ENCODE assay signal across 32 mouse cellular contexts in the genomic region with DNA sequence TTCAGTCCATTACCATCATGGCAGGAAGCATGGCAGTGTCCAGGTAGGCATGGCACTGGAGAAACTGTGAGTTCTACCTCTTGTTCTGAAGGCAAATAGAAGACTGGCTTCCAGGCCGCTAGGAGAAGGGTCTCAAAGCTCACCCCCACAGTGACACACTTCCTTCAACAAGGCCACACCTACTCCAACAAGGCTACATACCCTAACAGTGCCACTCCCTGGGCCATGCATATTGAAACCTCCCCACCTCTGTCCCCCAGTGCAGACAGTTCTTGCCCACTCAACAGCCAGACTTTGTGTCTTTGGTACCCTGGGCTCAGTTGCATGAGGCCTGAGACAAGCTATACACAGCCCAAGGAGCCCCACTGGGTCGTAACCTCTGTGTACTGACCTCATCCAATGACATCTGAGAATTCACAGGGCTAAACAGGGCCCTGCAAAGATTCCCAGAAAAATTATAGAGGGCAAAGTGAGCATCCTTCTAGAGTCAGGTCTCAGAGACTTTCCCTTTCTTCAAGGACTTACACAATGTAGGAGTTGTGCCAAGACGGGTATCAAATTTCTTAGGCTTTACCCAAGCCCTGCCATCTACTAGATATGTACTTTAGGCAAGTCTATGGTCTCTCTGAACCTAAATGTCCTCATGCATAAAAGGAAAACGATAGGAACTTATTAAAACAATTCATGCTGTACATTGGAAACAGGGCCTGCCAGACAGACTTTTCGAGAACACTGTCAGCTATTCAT. TPM values are rescaled to one million over a fixed set of nuclear protein-coding genes. Genes with fewer than 3 reads are reported as not detected.
DNase-seq lines count a peak whose midpoint lies in the region; ATAC-seq and TF ChIP-seq lines count a peak whose summit lies in the region.
"Had no signal": no experiment of that assay in that cellular context is flagged by ENCODE, and none has a peak within 500 bp of the region (broad histone marks: within the 10 kb centered on the region; RNA-seq: fewer than 3 reads in every experiment).

No protein-coding gene starts in this region.

- no peaks in the 10 kb centered on the region for H3K27me3 ChIP-seq in lung, embryonic 16.5 days (ENCODE audit: control insufficient read depth, insufficient read depth, low read depth, low read length)
- H3K27me3 ChIP-seq in E14TG2a.4 (ENCODE audit: insufficient read depth, low read length): no peaks in the 10 kb centered on the region
- H3K27me3 ChIP-seq in MEL (ENCODE audit: control insufficient read depth in 1 of 2, insufficient read depth in 2 of 2, low read length in 2 of 2): no peaks in the 10 kb centered on the region
- H3K27me3 ChIP-seq in liver, embryonic 15.5 days: no peaks in the 10 kb centered on the region
- H3K27me3 ChIP-seq: forebrain, embryonic 13.5 days; kidney, embryonic 15.5 days; limb, embryonic 12.5 days; neural tube, embryonic 12.5 days; Patski had no signal

- H3K79me2 ChIP-seq in MEL (ENCODE audit: control insufficient read depth, insufficient read depth, low read length, poor library complexity): no peaks in the 10 kb centered on the region

- no peaks in the 10 kb centered on the region for H3K9me3 ChIP-seq in lung, embryonic 16.5 days (ENCODE audit: control insufficient read depth, low read length)
- H3K9me3 ChIP-seq in E14TG2a.4 (ENCODE audit: low read length) (no peaks in the 10 kb centered on the region), MEL (replicated peaks; ENCODE audit: insufficient read depth, low read length) (no peaks in the 10 kb centered on the region)
- H3K9me3 ChIP-seq in liver, embryonic 15.5 days (replicated peaks): no peaks in the 10 kb centered on the region
- H3K9me3 ChIP-seq: forebrain, embryonic 13.5 days; heart, embryonic 12.5 days; kidney, embryonic 15.5 days; limb, embryonic 12.5 days; neural tube, embryonic 12.5 days had no signal

- TF ChIP-seq RAD21 in MEL (IDR thresholded peaks at IDR 0.05; ENCODE audit: low read depth, low read length): no peak

- no peak overlapping the region for H3K4me3 ChIP-seq in lung, embryonic 16.5 days (ENCODE audit: low read length)
- H3K4me3 ChIP-seq in E14TG2a.4 (replicated peaks; ENCODE audit: low read length) (peak overlapping the region; percentile 63), MEL (ENCODE audit: control insufficient read depth in 1 of 2, insufficient read depth in 1 of 2, low read depth in 2 of 2, low read length in 2 of 2) (no peak overlapping the region)
- H3K4me3 ChIP-seq in liver, embryonic 15.5 days (replicated peaks): no peak overlapping the region
- H3K4me3 ChIP-seq: forebrain, embryonic 13.5 days; heart, embryonic 12.5 days; kidney, embryonic 15.5 days; left cerebral cortex, adult 2 months; limb, embryonic 12.5 days; myocyte; neural tube, embryonic 12.5 days had no signal

- no peak for DNase-seq in lung, postnatal 10 days
- peak; percentile 30 for DNase-seq in MEL (ENCODE audit: low read depth, low spot score)
- no peak for DNase-seq in urinary bladder, postnatal 25 days (ENCODE audit: low spot score)
- DNase-seq in B cell, adult 2 months: no peak
- DNase-seq: adrenal gland, postnatal 36 days; cerebellum, adult 2 months; cerebellum, postnatal 14 days; gastrocnemius, postnatal 36 days; heart, adult 18-20 months; heart, postnatal 4 days; kidney, adult 11 months; kidney, postnatal 25 days; lung, postnatal 14 days; right cerebral cortex, adult 18-20 months; spleen, adult 18-20 months; thymus, adult 18-20 months; thymus, postnatal 25 days had no signal

- H3K4me2 ChIP-seq in lung, embryonic 16.5 days (ENCODE audit: low read depth, low read length): no peak overlapping the region
- no peak overlapping the region for H3K4me2 ChIP-seq in liver, embryonic 15.5 days
- H3K4me2 ChIP-seq: forebrain, embryonic 13.5 days; heart, embryonic 12.5 days; hindbrain, embryonic 14.5 days; kidney, embryonic 15.5 days; limb, embryonic 12.5 days; midbrain, embryonic 11.5 days; neural tube, embryonic 12.5 days had no signal

- H3K9ac ChIP-seq in lung, embryonic 16.5 days (ENCODE audit: low read length): no peak overlapping the region
- no peak overlapping the region for H3K9ac ChIP-seq in MEL (ENCODE audit: control insufficient read depth, low read depth, low read length, poor library complexity, severe bottlenecking)
- H3K9ac ChIP-seq in liver, embryonic 15.5 days: no peak overlapping the region
- H3K9ac ChIP-seq: forebrain, embryonic 13.5 days; heart, embryonic 12.5 days; hindbrain, embryonic 14.5 days; kidney, embryonic 15.5 days; liver, embryonic 14.5 days; neural tube, embryonic 12.5 days had no signal

- 0 out of 2 replicates have a peak overlapping the region, but pooled peaks have one; percentile 20 for H3K27ac ChIP-seq in lung, embryonic 16.5 days (ENCODE audit: low read length)
- H3K27ac ChIP-seq in MEL (ENCODE audit: control insufficient read depth, low read depth, low read length): no peak overlapping the region
- H3K27ac ChIP-seq in liver, embryonic 15.5 days (replicated peaks): peak overlapping the region; percentile 76
- H3K27ac ChIP-seq: forebrain, embryonic 13.5 days; hindbrain, embryonic 14.5 days; kidney, embryonic 15.5 days; left cerebral cortex, adult 2 months; limb, embryonic 12.5 days; liver, embryonic 14.5 days; neural tube, embryonic 12.5 days had no signal

- TF ChIP-seq POLR2A in MEL (IDR thresholded peaks at IDR 0.05; ENCODE audit: control insufficient read depth in 1 of 2, insufficient read depth in 1 of 2, low read depth in 1 of 2, low read length in 2 of 2, poor library complexity in 1 of 2): no peak

- H3K4me1 ChIP-seq in lung, embryonic 16.5 days (replicated peaks; ENCODE audit: control insufficient read depth, insufficient read depth, low read length): peaks cover 21% of the 10 kb centered on the region
- H3K4me1 ChIP-seq in E14TG2a.4 (replicated peaks; ENCODE audit: low read depth, low read length): peaks cover 88% of the 10 kb centered on the region
- H3K4me1 ChIP-seq in MEL (ENCODE audit: control insufficient read depth in 1 of 2, insufficient read depth in 2 of 2, low read length in 2 of 2): peaks cover 16 to 45% of the 10 kb centered on the region in 2 experiments
- peaks cover 38% of the 10 kb centered on the region for H3K4me1 ChIP-seq in liver, embryonic 15.5 days (replicated peaks)

- no peak for ATAC-seq in lung, embryonic 16.5 days (ENCODE audit: low read depth)
- ATAC-seq in liver, embryonic 15.5 days (ENCODE audit: insufficient read depth): no peak
- ATAC-seq: forebrain, embryonic 13.5 days; Patski had no signal

- no peak for TF ChIP-seq EP300 in MEL (IDR thresholded peaks at IDR 0.05; ENCODE audit: low read depth in 1 of 2, low read length in 2 of 2)

- no peaks in the 10 kb centered on the region for H3K36me3 ChIP-seq in lung, embryonic 16.5 days (ENCODE audit: control insufficient read depth, insufficient read depth, low read length)
- H3K36me3 ChIP-seq in E14TG2a.4 (ENCODE audit: insufficient read depth, low read length) (peaks cover 30% of the 10 kb centered on the region), MEL (ENCODE audit: control insufficient read depth in 1 of 2, insufficient read depth in 2 of 2, low read length in 2 of 2) (peaks cover 0 to 23% of the 10 kb centered on the region in 2 experiments; a peak in 3 of 4 replicates)
- H3K36me3 ChIP-seq in liver, embryonic 15.5 days (replicated peaks): no peaks in the 10 kb centered on the region
- H3K36me3 ChIP-seq: heart, embryonic 12.5 days; kidney, embryonic 15.5 days; limb, embryonic 12.5 days; neural tube, embryonic 12.5 days had no signal

- TF ChIP-seq CTCF in E14TG2a.4 (conservative IDR thresholded peaks at IDR 0.05; ENCODE audit: low read length) (no peak), MEL (IDR thresholded peaks at IDR 0.05 in 2 of 3, conservative IDR thresholded peaks at IDR 0.05 in 1 of 3; ENCODE audit: control insufficient read depth in 1 of 3, insufficient read depth in 1 of 3, low read depth in 2 of 3, low read length in 3 of 3, poor library complexity in 1 of 3, severe bottlenecking in 1 of 3) (no peak)

- WGBS in lung, embryonic 16.5 days: 68% methylated on average over 5 of the region's 5 CpGs
- WGBS in liver, embryonic 15.5 days (ENCODE audit: insufficient replicate concordance): 69% methylated on average over 5 of the region's 5 CpGs

RNA-seq across cellular contexts. Expression of gene Mapkapk3, which starts 8.3 kb away (rescaled TPM):
- polyA plus RNA-seq in lung, embryonic 16.5 days (2015; fragmentation: Nextera tagmentation; extraction: Ambion mirVana): 17.8 and 20.6 TPM in 2 replicates
- 36.0 and 49.9 TPM in 2 replicates for total RNA-seq in MEL (2012; rRNA removed)
- 10 to 100 TPM in 1 of 2 experiments, not detected in 1; 42.3 TPM for polyA plus RNA-seq in MEL (2012; ENCODE audit: insufficient read depth in 1 of 2, insufficient read length in 2 of 2, low read depth in 1 of 2, low replicate concordance in 2 of 2, missing spikeins in 1 of 2)
- polyA plus RNA-seq in liver, embryonic 15.5 days (2015; fragmentation: Nextera tagmentation; extraction: Ambion mirVana): 10.0 and 11.7 TPM in 2 replicates

RNA-seq across cellular contexts. Expression of gene Cish, which starts 14.4 kb away (rescaled TPM):
- polyA plus RNA-seq in lung, embryonic 16.5 days (2015; fragmentation: Nextera tagmentation; extraction: Ambion mirVana): 19.3 and 20.5 TPM in 2 replicates
- total RNA-seq in MEL (2012; rRNA removed): 5.1 and 10.0 TPM in 2 replicates
- polyA plus RNA-seq in MEL (2012; ENCODE audit: insufficient read depth in 1 of 2, insufficient read length in 2 of 2, low read depth in 1 of 2, low replicate concordance in 2 of 2, missing spikeins in 1 of 2): 10 to 100 TPM in 1 of 2 experiments, not detected in 1; 24.5 TPM
- 11.6 and 12.4 TPM in 2 replicates for polyA plus RNA-seq in liver, embryonic 15.5 days (2015; fragmentation: Nextera tagmentation; extraction: Ambion mirVana)

RNA-seq across cellular contexts. Expression of gene Dock3, which starts 49.7 kb away (rescaled TPM):
- polyA plus RNA-seq in lung, embryonic 16.5 days (2015; fragmentation: Nextera tagmentation; extraction: Ambion mirVana): 0.19 and 0.23 TPM in 2 replicates
- 0.08 TPM in 1 of 2 replicates, not detected in the other for total RNA-seq in MEL (2012; rRNA removed)
- polyA plus RNA-seq in MEL (2012; ENCODE audit: insufficient read depth in 1 of 2, insufficient read length in 2 of 2, low read depth in 1 of 2, low replicate concordance in 2 of 2, missing spikeins in 1 of 2): under 1 TPM in 1 of 2 experiments, not detected in 1; 0.03 TPM
- polyA plus RNA-seq in liver, embryonic 15.5 days (2015; fragmentation: Nextera tagmentation; extraction: Ambion mirVana): 0.01 TPM in 1 of 2 replicates, not detected in the other
- total RNA-seq: gastrocnemius, postnatal 36 days had no signal
- polyA plus RNA-seq: inflammation-experienced regulatory T-cells, adult 6 months had no signal

RNA-seq across cellular contexts. Expression of gene Hemk1, which starts 56.7 kb away (rescaled TPM):
- polyA plus RNA-seq in lung, embryonic 16.5 days (2015; fragmentation: Nextera tagmentation; extraction: Ambion mirVana): 11.5 and 12.4 TPM in 2 replicates
- total RNA-seq in MEL (2012; rRNA removed): 7.5 TPM in 2 replicates
- polyA plus RNA-seq in MEL (2012; ENCODE audit: insufficient read depth in 1 of 2, insufficient read length in 2 of 2, low read depth in 1 of 2, low replicate concordance in 2 of 2, missing spikeins in 1 of 2): 10 to 100 TPM in 1 of 2 experiments, not detected in 1; 11.8 TPM
- polyA plus RNA-seq in liver, embryonic 15.5 days (2015; fragmentation: Nextera tagmentation; extraction: Ambion mirVana): 3.6 and 3.7 TPM in 2 replicates

RNA-seq across cellular contexts. Expression of gene 6430571L13Rik, which starts 59.0 kb away (rescaled TPM):
- polyA plus RNA-seq in lung, embryonic 16.5 days (2015; fragmentation: Nextera tagmentation; extraction: Ambion mirVana): 0.83 and 0.85 TPM in 2 replicates
- 0.35 and 0.36 TPM in 2 replicates for total RNA-seq in MEL (2012; rRNA removed)
- polyA plus RNA-seq in MEL (2012; ENCODE audit: insufficient read depth in 1 of 2, insufficient read length in 2 of 2, low read depth in 1 of 2, low replicate concordance in 2 of 2, missing spikeins in 1 of 2): under 1 TPM in 1 of 2 experiments, not detected in 1; 0.35 TPM
- polyA plus RNA-seq in liver, embryonic 15.5 days (2015; fragmentation: Nextera tagmentation; extraction: Ambion mirVana): 0.12 TPM in 2 replicates
